Mouse (Mus musculus): ENCODE measurements around the gene Pir.
A peak's percentile ranks its signal among the peaks of the same experiment; 100 is the strongest.

The Pir gene

DNA sequence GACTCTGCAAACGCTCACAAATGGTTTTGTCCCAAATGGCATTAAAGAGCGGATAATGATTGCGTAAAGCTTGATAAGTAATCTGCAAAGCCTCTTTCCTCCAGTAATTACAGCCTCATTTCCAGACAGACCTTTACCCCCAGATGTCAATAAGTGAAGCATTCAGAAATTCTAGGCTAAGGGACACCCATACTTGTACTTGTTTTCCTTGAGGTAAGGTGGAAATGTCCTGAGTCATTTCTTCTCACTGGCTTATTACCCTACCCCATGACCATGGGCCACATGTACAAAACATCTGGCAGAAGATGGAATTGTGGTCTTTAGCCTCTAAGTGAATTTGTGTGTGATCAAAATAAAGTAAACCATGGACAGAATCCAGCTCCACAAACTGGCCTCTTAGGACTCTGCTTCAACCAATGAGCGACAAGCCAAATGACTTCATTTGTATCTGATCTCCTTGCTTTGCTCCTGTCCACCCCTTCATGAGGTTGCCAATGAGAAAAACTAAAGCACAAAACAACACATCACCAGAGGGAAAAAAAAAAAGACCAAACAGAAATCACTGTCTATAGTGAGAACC is 76.3 kb downstream of the Pir start:
- DNase-seq = no peak

DNA sequence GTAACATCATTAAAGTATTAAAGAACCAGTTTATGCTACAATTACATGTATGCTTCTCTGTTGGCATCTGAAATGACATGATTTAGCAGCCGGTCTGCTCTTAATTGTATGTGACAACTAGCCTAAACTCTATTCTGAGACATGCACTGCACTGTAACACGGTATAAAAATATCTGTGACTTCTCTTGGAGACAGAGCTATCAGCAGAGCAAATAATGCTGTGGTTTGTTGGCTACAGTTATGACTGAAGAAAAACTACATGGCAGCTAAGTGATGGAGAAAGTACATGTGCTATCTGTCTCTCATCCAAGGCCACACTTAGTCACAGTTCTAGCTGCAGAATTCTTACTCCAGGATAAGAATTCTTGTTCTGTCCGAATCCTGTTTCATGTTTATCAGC is 79.8 kb downstream of the Pir start:
- DNase-seq = no peak

DNA sequence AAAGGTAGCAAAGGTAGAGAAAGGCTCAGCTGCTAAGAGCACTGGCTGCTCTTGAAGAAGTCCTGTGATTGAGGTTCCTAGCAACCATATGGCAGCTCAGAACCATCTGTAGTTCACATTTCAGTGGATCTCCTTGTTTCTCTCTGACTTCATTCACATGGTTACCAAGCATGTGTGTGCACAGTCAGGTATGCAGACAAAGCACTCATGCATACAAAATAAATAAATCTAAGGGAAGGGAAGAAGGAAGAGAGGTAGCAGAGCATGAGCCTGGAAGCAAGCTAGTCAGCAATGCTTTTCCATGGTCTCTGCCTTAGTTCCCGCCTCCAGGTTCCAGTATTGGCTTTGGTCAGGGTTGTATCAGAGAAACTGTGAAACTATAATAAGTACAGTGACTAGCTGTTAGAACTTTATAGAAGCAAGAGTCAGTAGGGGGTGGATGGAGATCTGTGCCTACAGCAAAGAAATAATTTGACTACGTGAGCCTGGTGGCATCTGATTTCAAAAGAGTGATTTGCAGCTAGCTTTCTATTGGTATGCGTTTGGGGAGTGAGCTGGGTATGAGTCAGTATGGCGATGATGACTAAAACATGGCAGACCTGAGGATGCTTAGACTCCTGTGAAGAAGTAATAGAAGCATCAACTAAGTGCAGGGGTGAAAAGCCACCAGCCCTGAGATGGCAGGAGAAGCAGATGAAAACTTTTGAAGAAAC is 96.1 kb downstream of the Pir start:
- DNase-seq = no peak

DNA sequence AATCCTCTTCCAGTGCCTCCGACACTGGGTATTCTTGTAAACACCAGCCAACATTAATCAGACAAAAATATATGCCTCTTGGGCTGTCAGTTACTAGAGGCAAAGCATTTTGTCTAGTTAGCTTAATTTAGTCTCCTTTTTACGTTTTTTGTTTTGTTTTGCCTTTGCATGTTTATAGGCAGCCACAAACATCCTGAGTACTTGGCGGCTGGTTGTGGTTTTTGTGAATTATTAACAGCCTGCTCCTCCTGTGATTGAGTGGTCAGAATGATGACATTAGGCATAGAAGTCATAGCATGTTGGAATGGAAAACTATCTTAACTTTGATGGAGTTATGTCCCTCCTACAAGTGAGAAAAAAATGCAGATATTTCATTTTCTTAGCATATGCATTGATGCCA is 101.4 kb downstream of the Pir start:
- DNase-seq = no peak

DNA sequence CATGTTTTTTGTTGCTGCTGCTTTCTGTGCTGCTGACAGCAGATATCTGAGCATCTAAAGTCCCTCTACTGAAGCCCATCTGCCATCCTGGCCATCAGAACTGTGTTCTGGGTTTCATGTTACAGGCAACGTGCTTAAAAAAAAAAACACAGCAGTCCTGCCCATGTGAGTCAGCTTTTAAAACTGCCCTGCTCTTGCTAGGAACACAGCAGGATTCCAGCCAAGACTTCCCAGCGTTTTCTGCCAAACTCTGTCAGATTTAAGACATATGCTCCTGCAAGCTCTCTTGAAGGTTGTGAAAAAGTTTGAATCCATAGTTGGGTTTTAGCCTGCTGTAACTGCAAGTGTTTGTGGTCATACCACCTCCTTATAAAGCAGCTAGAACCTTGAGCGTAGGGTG is 103.9 kb downstream of the Pir start, which contains the start of gene Vegfd:
Vegfd (plus strand) TSS at position 298 of the 400 bp plus-strand sequence.
- DNase-seq = peak; percentile 48

DNA sequence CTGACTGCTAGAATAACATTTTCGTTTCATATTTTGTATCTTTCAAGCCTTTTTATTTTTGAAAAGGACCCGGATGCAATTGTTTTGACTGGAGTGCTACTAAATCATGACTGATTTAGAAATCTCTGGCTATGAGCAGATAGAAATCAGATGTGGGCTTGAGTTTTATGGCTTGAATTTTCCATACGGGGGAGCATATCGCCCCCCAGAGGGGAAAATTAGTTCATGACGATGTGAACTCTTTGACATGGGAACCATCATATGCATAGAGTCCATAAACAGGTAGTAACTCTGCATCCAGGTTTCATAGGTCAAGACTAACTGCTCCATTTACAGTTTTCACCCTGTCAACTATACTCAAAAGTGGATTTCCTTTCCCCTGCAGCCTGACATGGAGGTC is 105.4 kb downstream of the Pir start:
- no peak for DNase-seq

DNA sequence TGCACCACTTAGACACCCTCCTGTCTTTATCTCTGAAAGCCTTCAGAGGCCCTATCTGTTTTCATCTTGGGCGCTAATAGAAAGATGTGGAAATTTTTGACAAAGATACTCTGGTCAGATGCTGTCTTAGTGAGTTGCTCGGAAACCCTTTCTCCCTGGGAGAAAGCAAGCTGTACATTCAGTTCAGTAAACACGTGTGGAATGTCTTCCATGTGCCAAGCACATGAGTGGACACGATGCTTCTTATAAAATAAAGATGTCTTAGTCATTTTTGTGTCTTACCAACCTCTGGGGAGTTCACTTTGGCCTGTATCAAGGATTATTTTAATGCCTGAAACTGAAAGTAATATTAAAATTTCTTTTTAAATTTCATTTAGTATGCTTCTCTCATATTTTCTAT is 110.5 kb downstream of the Pir start:
- DNase-seq = no peak

DNA sequence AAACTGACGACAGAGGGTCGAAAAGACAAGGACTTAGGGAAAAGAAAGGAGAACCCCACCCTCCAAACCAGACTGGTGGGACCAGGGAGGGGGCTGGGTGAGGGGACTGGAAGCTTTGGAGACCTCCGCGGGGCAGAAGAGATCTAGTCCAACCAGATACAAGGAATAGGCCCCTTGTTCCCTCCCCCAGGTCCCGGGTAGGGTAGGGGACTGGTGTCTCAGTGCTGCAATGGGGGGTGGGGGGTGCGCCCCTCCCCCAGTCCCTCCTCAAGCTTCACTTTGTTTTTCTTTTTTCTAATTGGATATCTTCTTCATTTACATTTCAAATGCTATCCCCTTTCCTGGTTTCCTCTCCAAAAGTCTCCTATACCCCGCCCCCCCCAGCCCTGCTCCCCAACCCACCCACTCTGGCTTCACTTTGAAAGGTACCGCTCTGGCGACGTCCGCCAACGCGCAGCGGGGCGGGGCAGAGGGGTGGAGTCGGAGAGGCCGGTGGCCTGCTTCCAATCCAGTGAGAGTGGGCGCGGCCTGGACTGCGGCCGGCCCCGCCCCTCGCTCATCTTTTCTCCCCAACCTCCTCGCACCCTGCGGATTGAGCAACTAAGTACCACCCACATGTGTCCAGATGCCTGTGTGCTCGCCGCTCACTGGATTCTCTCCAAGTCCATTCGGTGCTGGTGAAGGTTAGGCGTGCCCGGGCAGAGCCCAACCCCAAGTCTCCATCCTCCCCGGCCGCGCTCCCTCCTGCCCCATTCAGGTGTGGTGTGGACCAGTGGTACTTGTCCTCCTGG is 112.6 kb downstream of the Pir start:
- peak; percentile 86 for DNase-seq

DNA sequence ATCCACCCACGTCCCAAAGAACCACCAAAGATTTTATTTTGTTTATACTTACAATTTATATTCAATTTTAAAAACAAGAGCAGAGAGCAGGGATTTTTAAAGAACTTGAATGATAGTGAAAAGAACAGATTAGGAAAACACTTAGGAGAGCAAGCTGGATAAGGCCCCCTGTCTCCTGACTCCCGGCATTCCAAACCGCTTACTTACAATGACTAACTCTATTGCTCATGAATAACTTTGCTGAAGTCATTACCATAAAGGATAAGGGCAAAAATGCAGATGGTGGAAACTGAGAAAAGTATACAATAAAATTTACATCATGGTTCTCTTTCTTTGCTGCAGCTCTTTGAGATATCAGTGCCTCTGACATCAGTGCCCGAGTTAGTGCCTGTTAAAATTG is 124.9 kb downstream of the Pir start:
- DNase-seq = no peak

DNA sequence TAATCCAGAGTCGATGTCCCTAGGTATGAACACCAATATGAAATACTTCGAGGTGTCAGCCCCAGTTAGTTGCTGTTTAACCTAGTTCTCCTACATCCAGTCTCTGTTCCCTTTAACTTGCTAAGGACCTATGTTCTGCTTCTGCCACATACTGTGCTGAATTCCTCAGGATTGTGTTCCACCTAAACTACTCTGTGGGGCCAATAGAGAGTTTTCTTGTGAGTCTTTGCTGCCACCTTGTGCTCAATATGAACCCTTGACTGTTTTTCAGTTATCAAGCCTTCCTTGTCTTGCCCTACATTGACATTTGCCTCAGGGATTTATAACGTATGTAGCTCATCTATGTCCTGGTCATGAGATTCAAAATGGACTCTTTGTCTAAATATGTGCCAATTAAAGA is 129.3 kb downstream of the Pir start:
- peak; percentile 19 for DNase-seq

DNA sequence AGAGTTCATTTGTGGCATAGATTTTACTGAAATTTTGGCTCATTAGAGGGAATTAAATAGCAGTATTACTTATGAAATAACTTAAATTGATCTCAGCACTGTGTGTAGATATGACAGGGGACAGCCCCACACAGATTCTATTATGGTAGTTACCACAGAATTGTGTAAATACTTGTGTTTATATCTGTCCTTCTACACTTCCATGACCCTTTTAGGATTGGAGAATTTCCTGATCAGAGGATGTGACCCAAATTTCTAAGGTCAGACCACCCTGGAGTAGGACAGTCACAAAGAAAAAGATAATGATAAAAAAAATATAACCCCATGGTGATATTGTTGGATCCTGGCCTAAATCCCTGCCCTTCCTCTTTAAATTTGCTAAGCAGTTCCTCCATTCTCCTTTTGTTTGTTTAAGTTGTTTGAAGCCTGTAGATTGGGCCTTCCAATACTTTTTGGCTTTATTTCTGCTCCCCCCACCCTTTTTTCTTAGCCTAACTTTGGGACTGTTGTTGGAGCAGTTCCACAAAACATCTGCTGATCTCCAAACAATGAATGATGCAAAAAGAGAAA is 136.0 kb downstream of the Pir start:
- no peak for DNase-seq

DNA sequence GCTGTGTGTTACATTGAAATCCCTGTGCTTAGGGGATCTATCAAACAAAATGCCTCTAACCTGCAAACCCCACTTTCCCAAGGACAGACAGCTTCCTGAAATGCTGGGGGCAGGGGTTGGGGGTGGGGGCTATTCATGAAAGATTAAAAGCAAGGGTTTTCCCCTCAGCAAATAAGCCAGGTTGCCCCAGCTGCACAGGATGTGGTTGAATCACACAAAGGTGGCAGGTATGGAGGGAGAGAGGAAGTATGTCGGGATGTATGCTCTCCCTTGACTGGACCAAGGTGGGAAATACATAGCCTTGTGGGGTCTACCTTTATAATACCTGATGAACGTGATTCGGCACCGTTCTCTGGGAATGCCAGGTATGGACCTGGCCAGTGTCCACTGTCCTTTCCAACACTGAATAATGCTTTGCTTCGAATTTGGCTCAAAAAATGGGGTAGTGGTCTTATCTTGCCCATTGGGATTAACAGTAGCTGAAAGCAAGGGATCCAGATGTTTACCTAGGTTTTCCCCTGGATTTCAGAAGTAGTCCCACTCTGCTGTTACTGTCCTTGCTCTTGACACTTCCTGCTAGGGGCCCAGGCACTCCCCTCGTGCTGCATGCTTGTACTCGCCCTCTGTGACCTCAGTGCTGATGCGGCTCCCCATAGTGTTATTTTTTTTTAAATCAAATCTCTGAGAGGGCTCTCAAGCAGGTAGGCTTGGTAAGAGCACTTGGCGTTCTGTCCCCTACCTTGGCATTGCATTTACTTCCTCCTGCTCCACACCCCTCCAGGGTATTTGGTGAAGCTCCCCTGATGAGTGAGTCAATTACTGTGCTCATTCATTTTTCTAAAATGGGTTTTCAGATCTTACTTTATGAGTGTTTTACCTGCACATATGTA is 137.2 kb downstream of the Pir start:
- DNase-seq = no peak

DNA sequence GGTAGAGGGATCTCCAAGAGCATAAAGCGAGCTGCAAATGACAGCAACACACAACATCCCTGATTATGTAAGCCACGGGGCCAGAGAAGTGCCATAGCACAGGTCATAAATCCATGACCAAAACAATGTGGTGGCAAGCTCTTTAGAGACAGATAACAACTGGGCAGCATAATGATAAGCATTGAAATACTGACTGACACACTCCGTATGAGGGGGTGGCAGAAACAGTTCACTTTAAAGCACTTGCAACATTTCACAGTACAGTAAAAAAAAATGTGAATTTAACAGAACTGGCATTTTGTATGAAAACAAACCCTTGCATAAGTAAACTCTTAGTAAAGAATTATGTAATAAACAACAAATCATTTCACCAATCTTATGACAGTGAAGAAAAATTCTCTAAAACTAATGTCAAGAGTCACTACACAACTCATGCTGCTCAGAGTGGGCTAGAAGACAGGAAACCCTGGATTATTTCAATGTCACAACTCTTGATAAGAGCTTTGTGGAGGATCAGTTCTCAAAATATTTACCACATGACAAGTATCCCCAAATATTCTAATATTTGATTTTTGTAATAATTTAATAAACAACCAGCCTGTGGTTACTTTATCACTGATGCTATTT is 139.2 kb downstream of the Pir start:
- no peak for DNase-seq

DNA sequence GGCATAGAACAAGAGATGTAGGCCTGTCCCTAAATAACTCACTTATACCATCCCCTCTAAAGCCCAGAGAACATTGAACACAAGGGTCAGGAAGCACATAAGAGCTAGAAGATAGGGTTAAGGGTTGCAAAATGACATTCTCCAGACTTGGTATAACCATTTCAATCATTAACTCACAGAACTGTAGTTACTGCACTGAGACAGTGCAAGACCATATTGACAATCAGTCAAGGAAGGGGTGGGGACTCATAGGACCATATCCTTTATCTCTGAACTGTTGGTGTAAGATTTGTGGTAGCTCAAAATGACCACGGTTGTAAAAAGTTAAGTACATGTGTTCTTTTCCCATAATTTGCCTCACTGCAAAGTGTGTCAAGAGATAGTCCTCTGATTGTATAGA is 141.4 kb downstream of the Pir start:
- no peak for DNase-seq

DNA sequence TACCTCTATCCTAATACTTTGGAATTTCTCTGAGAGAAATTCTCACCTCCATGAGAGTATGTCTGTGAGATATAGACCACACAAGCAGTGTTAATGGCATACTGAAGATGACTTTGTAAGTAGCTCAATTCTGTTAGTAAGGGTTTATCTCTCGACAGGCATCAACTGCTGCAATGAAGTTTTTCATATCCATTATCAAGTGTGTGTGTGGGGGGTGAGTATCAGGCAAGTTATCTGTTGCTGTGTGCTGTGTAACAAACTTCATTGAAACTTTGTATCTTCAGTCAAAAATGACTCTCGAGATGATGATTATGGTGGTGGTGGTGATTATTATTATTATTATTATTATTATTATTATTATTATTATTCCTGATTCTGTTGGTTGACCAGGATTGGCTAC is 147.6 kb downstream of the Pir start:
- no peak for DNase-seq

DNA sequence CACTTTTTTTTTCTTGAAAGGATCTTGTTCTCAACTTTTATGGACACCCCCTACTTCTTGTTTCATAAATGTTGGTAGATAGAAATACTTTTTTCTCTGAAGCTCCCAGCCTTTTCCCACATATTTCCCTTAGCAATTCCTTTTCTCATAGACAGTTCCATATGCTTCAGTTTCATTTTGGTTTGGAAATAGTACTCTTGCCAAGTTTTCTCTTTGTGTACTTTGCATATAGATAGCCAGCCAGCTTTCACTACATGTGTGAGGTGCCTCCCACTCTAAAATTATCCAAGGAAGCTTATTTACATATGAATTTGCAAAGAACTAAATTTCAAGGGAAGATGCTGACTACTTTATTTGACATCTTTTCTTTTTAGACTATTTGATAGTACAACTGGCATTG is 148.8 kb downstream of the Pir start:
- no peak for DNase-seq

DNA sequence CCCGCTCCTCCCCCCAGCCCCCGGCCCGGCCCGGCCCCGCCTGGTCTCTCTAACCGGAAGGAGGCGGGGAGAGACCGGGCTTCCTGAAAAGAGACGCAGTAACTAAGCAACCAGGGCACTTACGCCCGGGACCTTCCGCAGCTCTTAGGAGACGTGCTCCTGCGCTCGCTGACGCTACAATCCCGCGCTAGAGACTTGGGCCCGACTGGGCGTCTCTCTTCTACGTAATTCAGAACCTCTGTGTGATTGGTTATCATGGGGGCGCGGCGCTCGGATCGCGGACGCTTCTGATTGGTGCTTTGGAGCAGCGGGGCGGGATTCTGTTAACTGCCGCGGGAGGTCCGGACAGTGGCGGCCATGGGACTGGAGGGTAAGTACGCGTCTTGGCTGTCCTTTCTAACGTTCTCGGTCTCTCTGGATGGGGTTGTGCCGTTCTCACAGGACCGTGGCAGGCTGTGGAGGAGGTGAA is 150.3 kb downstream of the Pir start, which contains the start of gene Piga:
Piga (plus strand) TSS at position 317 of the 469 bp plus-strand sequence.
- DNase-seq = peak; percentile 95

DNA sequence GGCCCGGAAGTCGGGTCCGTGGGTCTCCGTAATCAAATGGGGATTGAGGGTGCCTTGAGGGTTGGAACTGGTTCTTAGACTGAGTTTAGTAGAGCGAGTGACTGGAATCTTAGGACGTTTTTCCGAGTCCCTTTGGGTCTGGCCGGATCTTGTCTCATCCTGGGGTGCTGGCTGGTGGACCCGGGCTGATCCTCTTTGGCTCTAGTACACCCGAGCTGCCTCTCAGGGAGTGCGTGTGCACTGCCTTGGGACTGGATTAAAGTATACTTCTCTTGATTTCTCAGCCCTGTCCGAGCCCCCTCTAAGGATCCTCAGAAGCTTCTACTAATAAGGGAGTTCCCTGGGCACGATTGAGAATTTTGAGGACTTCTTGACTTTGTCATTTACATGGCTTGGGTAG is 150.8 kb downstream of the Pir start:
- no peak for DNase-seq

DNA sequence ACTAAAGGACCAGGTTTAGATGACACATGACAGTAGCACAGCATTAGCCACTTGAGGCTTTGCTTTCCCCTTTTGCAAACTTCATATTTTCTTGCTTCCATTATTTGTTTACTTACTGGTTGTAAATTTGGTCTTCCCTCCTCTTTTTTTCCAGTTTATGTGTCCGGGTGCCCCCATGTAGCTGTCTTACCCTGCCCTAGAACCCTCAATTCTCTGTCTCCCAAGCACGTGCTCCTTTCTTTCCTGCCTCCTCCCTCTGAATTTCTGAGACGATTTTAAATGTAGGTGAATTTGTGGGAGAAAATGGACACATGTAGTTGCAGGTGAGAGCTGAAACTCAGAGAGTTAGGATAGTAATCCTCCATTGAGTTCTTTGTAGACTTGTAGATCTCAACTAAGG is 151.3 kb downstream of the Pir start:
- DNase-seq = no peak
